Mouse (Mus musculus) embryonic facial prominence, embryonic 12.5 days (tissue): ENCODE data around the gene Cenph. TPM values are rescaled to one million over a fixed set of nuclear protein-coding genes. Genes with fewer than 3 reads are reported as not detected.
"Not testable (repeated sequence)": the region's sequence is repeated elsewhere in the genome, so short reads cannot be mapped to it uniquely, and the experiment has no call there.

ENCODE experiments used
- ATAC-seq: fragments of 200-750 bp; cut with Nextera tagmentation; 2 replicates; pipeline ENCODE4 v1.8.0; 2017; ENCODE audit not compliant: insufficient number of reproducible peaks, insufficient read depth, low FRiP score, low TSS enrichment
- H3K27ac ChIP-seq: fragments of 300-500 bp; sonication (generic); 2 replicates; pipeline ENCODE4 v1.5.1; 2016; ENCODE audit warnings: mild to moderate bottlenecking
- H3K27me3 ChIP-seq: fragments of 300-500 bp; sonication (generic); 2 replicates; pipeline ENCODE4 v1.6.1; 2016; ENCODE audit warnings: mild to moderate bottlenecking, moderate library complexity
- H3K36me3 ChIP-seq: fragments of 300-500 bp; sonication (generic); 2 replicates; pipeline ENCODE4 v1.6.1; 2016; ENCODE audit warnings: mild to moderate bottlenecking
- H3K4me1 ChIP-seq: fragments of 300-500 bp; sonication (generic); 2 replicates; pipeline ENCODE4 v1.6.1; 2016
- H3K4me2 ChIP-seq: fragments of 300-500 bp; sonication (generic); replicated peaks from 2 replicates; pipeline ENCODE4 v1.6.1; 2016; ENCODE audit warnings: mild to moderate bottlenecking, moderate library complexity
- H3K4me3 ChIP-seq: fragments of 300-500 bp; sonication (generic); 2 replicates; pipeline ENCODE4 v1.5.1; 2016; ENCODE audit warnings: mild to moderate bottlenecking
- H3K9ac ChIP-seq: fragments of 300-500 bp; sonication (generic); 2 replicates; pipeline ENCODE4 v1.6.1; 2016; ENCODE audit warnings: mild to moderate bottlenecking, moderate library complexity
- H3K9me3 ChIP-seq: fragments of 300-500 bp; sonication (generic); 2 replicates; pipeline ENCODE4 v1.6.1; 2016; ENCODE audit warnings: mild to moderate bottlenecking, moderate library complexity
- WGBS: fragments of 180-500 bp; shearing (Covaris S2); methylation state at CpG from one replicate; pipeline ENCODE4 v1.1.7; 2016; 5-methylcytosine and 5-hydroxymethylcytosine counted together
- polyA plus RNA-seq: library from polyadenylated mRNA; unstranded; fragments of >200 nt; fragmentation: Nextera tagmentation; extraction: Ambion mirVana; gene quantifications from 2 replicates; pipeline ENCODE4 v1.2.1, GENCODE M21; 2016

Gene Cenph
- polyA plus RNA-seq, 1 experiment from 2014 or later = 50.3 TPM

GRCm38 (mm10) chr13:100746090-100746489, 29.6 kb downstream of the Cenph start:
- H3K36me3 ChIP-seq = no peaks in the 10 kb centered on the region
- H3K4me1 ChIP-seq = 0 out of 2 replicates have a peak, but pooled peaks cover 5% of the 10 kb centered on the region
- H3K27ac ChIP-seq = no peak overlapping the region
- H3K9me3 ChIP-seq = no peaks in the 10 kb centered on the region
- no peak for ATAC-seq
- H3K4me2 ChIP-seq = no peak overlapping the region
- WGBS = 85% methylated on average over 3 of the region's 3 CpGs
- H3K4me3 ChIP-seq = no peak overlapping the region
- no peaks in the 10 kb centered on the region for H3K27me3 ChIP-seq
- H3K9ac ChIP-seq = no peak overlapping the region

- no peaks in the 10 kb centered on the region for H3K27me3 ChIP-seq
- peak within 1 kb of the TSS; percentile 94 for H3K27ac ChIP-seq
- H3K36me3 ChIP-seq = no peaks in the 10 kb centered on the region
- peak within 1 kb of the TSS; percentile 65 for H3K9ac ChIP-seq
- WGBS = under 1% methylated on average over 52 of the region's 52 CpGs
- 0 out of 2 replicates have a peak, but pooled peaks cover 5% of the 10 kb centered on the region for H3K4me1 ChIP-seq
- H3K9me3 ChIP-seq = no peaks in the 10 kb centered on the region
- H3K4me3 ChIP-seq = peak within 1 kb of the TSS; percentile 80
- ATAC-seq = peak; percentile 92
- peak within 1 kb of the TSS; percentile 60 for H3K4me2 ChIP-seq
Observed at GRCm38 (mm10) chr13:100744036-100744744, 31.5 kb downstream of the Cenph start, which contains the start of gene Mrps36. Gene Mrps36 (minus strand): TSS chr13:100744659.

- WGBS = 68% methylated on average over 11 of the region's 11 CpGs
- Histone ChIP-seq H3K27ac (peak overlapping the region; percentile 94; the same call in 1 of the 2 replicates), H3K9ac (peak overlapping the region; percentile 65), H3K4me2 (peak overlapping the region; percentile 60), H3K27me3 (no peaks in the 10 kb centered on the region), H3K4me3 (peak overlapping the region; percentile 80), H3K4me1 (0 out of 2 replicates have a peak, but pooled peaks cover 5% of the 10 kb centered on the region), H3K9me3 (no peaks in the 10 kb centered on the region), H3K36me3 (no peaks in the 10 kb centered on the region)
- ATAC-seq = peak; percentile 1; the same call in 1 of the 2 replicates
Observed at GRCm38 (mm10) chr13:100743346-100744035, 32.2 kb downstream of the Cenph start.

- H3K9me3 ChIP-seq = no peaks in the 10 kb centered on the region
- H3K4me1 ChIP-seq = 0 out of 2 replicates have a peak, but pooled peaks cover 5% of the 10 kb centered on the region
- whole genome bisulfite sequencing = 84% methylated on average over 5 of the region's 5 CpGs
- ATAC-seq = no peak
- no peak overlapping the region for H3K4me3 ChIP-seq
- H3K27me3 ChIP-seq = no peaks in the 10 kb centered on the region
- no peaks in the 10 kb centered on the region for H3K36me3 ChIP-seq
- no peak overlapping the region for H3K4me2 ChIP-seq
- no peak overlapping the region for H3K27ac ChIP-seq
- no peak overlapping the region for H3K9ac ChIP-seq
Observed at GRCm38 (mm10) chr13:100742831-100743230, 32.9 kb downstream of the Cenph start.

GRCm38 (mm10) chr13:100732756-100733155, 42.9 kb downstream of the Cenph start:
- WGBS = 88% methylated on average over 2 of the region's 2 CpGs
- Histone ChIP-seq H3K4me1 (peaks cover 11% of the 10 kb centered on the region), H3K27ac (no peak overlapping the region), H3K36me3 (peaks cover 23% of the 10 kb centered on the region), H3K9ac (no peak overlapping the region), H3K27me3 (no peaks in the 10 kb centered on the region), H3K4me2 (no peak overlapping the region), H3K9me3 (no peaks in the 10 kb centered on the region), H3K4me3 (no peak overlapping the region)
- ATAC-seq = no peak

- H3K27me3 ChIP-seq, ATAC-seq, H3K9ac ChIP-seq, H3K9me3 ChIP-seq: not testable (repeated sequence)
- H3K4me1 ChIP-seq = peaks cover 13% of the 10 kb centered on the region
- H3K27ac ChIP-seq = peak overlapping the region; percentile 64; the same call in 1 of the 2 replicates
- peak overlapping the region; percentile 61; the same call in 1 of the 2 replicates for H3K4me2 ChIP-seq
- peaks cover 26% of the 10 kb centered on the region for H3K36me3 ChIP-seq
- peak overlapping the region; percentile 75; the same call in 1 of the 2 replicates for H3K4me3 ChIP-seq
- 85% methylated on average over 6 of the region's 6 CpGs for WGBS
Observed at GRCm38 (mm10) chr13:100731462-100732046, 44.1 kb downstream of the Cenph start.

- WGBS = 0% methylated on average over 19 of the region's 19 CpGs
- peak within 1 kb of the TSS; percentile 75 for H3K4me3 ChIP-seq
- H3K27me3 ChIP-seq = no peaks in the 10 kb centered on the region
- peaks cover 13% of the 10 kb centered on the region for H3K4me1 ChIP-seq
- H3K27ac ChIP-seq = peak within 1 kb of the TSS; percentile 93
- H3K4me2 ChIP-seq = peak within 1 kb of the TSS; percentile 61
- H3K36me3 ChIP-seq = peaks cover 23% of the 10 kb centered on the region
- no peaks in the 10 kb centered on the region for H3K9me3 ChIP-seq
- peak; percentile 99 for ATAC-seq
- peak within 1 kb of the TSS; percentile 88 for H3K9ac ChIP-seq
Observed at GRCm38 (mm10) chr13:100730861-100731176, 44.9 kb downstream of the Cenph start, which contains the start of gene Cdk7. Gene Cdk7 (minus strand): TSS chr13:100730939.

GRCm38 (mm10) chr13:100730153-100730860, 45.4 kb downstream of the Cenph start:
- no peaks in the 10 kb centered on the region for H3K27me3 ChIP-seq
- no peak; the same call in 1 of the 2 replicates for ATAC-seq
- WGBS = 1% methylated on average over 30 of the region's 30 CpGs
- H3K9ac ChIP-seq = peak overlapping the region; percentile 88
- peak overlapping the region; percentile 93 for H3K27ac ChIP-seq
- H3K4me3 ChIP-seq = peak overlapping the region; percentile 75
- H3K4me1 ChIP-seq = peaks cover 13% of the 10 kb centered on the region
- H3K4me2 ChIP-seq = peak overlapping the region; percentile 61
- no peaks in the 10 kb centered on the region for H3K9me3 ChIP-seq
- H3K36me3 ChIP-seq = peaks cover 24% of the 10 kb centered on the region

GRCm38 (mm10) chr13:100728530-100728929, 47.2 kb downstream of the Cenph start:
- Histone ChIP-seq H3K4me1 (peaks cover 13% of the 10 kb centered on the region), H3K36me3 (peaks cover 25% of the 10 kb centered on the region)
- H3K4me2 ChIP-seq, H3K4me3 ChIP-seq, H3K27ac ChIP-seq, H3K9ac ChIP-seq, ATAC-seq, H3K27me3 ChIP-seq, H3K9me3 ChIP-seq: not testable (repeated sequence)
- WGBS = over 99% methylated on average over 4 of the region's 4 CpGs

GRCm38 (mm10) chr13:100728086-100728485, 47.6 kb downstream of the Cenph start:
- Histone ChIP-seq H3K9me3 (no peaks in the 10 kb centered on the region), H3K4me3 (no peak overlapping the region), H3K27me3 (no peaks in the 10 kb centered on the region), H3K4me1 (peaks cover 13% of the 10 kb centered on the region), H3K4me2 (no peak overlapping the region), H3K36me3 (peaks cover 25% of the 10 kb centered on the region), H3K27ac (no peak overlapping the region), H3K9ac (no peak overlapping the region)
- no peak for ATAC-seq
- 94% methylated on average over 5 of the region's 5 CpGs for WGBS

- Histone ChIP-seq H3K9me3 (no peaks in the 10 kb centered on the region), H3K4me1 (peaks cover 13% of the 10 kb centered on the region), H3K4me2 (no peak overlapping the region), H3K36me3 (peaks cover 38% of the 10 kb centered on the region), H3K27ac (no peak overlapping the region), H3K27me3 (no peaks in the 10 kb centered on the region), H3K9ac (no peak overlapping the region), H3K4me3 (no peak overlapping the region)
- WGBS = 89% methylated on average over 10 of the region's 10 CpGs
- ATAC-seq = no peak
Observed at GRCm38 (mm10) chr13:100725194-100725593, 50.5 kb downstream of the Cenph start.
